Mouse (Mus musculus) embryo, embryonic 9.5 days (tissue): ENCODE results near the gene Tgfa.

Source experiments
- DNase-seq: peaks from one replicate; pipeline ENCODE4 v3.0.0-alpha.2; 2017; ENCODE audit errors: extremely low spot score

The Tgfa gene

GRCm38 (mm10) chr6:86296126-86296525 lies 101.1 kb downstream of the Tgfa start:
- DNase-seq, result no peak

GRCm38 (mm10) chr6:86296938-86297337 lies 101.9 kb downstream of the Tgfa start:
- DNase-seq, result no peak

GRCm38 (mm10) chr6:86298961-86299360 lies 103.9 kb downstream of the Tgfa start:
- no peak for DNase-seq

- DNase-seq, result no peak
Observed at GRCm38 (mm10) chr6:86299381-86299780, 104.4 kb downstream of the Tgfa start.

GRCm38 (mm10) chr6:86305680-86306079 lies 110.7 kb downstream of the Tgfa start:
- DNase-seq, result no peak

- no peak for DNase-seq
Observed at GRCm38 (mm10) chr6:86314011-86314410, 119.0 kb downstream of the Tgfa start.

- no peak for DNase-seq
Observed at GRCm38 (mm10) chr6:86317066-86317465, 122.0 kb downstream of the Tgfa start.

- DNase-seq, result no peak
Observed at GRCm38 (mm10) chr6:86318855-86319254, 123.8 kb downstream of the Tgfa start.

GRCm38 (mm10) chr6:86322031-86322563 lies 127.1 kb downstream of the Tgfa start:
- no peak for DNase-seq

GRCm38 (mm10) chr6:86322991-86323390 lies 128.0 kb downstream of the Tgfa start:
- no peak for DNase-seq

- DNase-seq, result no peak
Observed at GRCm38 (mm10) chr6:86324400-86324799, 129.4 kb downstream of the Tgfa start.
